Mouse (Mus musculus) thymus, postnatal 36 days (tissue): ENCODE data around the gene Supt4a.

Source experiments
- DNase-seq, 2 experiments: peaks; one replicate each; pipeline ENCODE4 v3.0.0; 2022; ENCODE audit warnings: mixed read lengths in 2 of 2

Gene Supt4a

GRCm38 (mm10) chr11:87751491-87751966, 14.2 kb downstream of the Supt4a start:
- DNase-seq = peak; percentile 82 to 90

DNA sequence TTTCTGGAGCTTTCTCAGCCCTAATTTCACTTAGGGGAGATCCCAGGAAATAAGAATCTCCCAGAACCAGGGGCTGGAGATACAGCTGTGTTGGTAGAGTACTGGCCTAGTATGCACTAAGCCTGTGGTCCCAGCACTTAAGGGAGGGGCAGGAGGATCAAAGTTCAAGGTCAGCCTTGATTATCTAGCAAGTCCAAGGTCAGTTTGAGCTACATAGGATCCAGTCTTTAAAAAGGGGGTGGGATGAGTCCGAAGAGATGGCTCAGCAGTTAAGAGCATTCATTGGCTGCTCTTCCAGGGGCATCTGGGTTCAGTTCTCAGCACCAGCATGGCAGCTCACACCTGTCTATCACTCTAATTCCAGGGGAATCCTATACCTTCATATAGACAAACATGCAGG, 15.0 kb downstream of the Supt4a start:
- DNase-seq = no peak

GRCm38 (mm10) chr11:87753255-87753654, 15.9 kb downstream of the Supt4a start:
- peak; percentile 52 to 62 for DNase-seq

DNA sequence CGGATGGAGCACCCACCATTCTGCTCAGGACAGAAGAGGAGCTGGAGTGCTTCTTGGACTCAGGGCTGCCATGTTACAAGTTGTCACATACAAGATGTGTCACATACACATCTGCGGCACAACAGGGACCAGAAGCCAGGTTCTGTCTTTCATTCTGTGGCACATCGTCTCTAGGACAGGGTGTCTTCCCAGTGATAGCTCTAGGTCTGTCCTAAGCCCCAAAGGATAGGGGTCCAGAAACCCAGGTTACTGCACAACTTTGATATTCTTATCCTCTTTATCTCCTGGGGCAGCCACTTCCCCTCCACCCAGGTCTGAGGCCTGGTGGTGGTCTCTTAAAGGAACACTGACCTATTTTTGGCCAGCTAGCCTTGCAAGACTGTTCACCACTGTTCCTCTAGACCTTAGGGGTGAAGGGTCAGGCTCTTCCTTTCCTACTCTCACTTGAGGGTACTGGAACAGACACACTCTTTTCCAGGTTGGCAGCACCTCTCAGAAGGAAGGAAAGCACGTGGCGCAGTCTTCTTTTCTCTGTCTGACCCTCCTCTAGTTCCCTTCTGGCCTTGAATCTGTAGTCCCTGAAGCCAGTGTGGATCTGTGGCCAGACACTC, 16.6 kb downstream of the Supt4a start:
- peak; percentile 54 to 55 for DNase-seq

- DNase-seq = peak; percentile 92 to 96
Measured at GRCm38 (mm10) chr11:87754603-87755002, 17.3 kb downstream of the Supt4a start.

DNA sequence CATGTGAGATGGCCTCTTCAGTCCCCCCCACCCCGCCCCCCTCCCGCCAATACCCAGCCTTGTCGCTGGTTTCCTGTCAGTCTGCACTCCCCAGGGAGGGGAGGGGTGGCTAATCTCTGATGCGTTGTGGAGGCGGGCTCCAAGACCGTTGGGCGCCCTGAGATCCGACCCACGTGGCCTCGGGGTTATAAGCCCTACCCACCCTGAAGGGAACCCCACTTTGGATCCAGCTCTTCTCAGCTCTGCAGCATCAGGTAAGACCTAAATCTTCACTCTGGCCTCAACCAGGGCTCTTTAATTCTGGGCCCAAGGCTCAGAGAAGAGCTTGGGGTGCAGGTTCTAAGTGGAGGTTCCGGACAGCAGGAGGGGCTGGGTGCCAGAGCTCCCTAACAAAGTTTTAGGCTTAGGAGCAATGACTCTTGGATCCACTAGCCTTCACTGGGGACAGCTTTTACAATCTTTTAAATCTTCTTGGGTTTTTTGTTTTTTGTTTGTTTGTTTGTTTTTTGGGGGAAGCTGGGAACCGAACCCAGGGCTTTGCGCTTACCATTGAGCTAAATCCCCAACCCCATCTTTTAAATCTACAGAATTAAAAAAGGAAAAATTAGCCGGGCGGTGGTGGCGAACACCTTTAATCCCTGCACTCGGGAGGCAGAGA, 18.1 kb downstream of the Supt4a start:
- DNase-seq = peak; percentile 96 to 99

DNA sequence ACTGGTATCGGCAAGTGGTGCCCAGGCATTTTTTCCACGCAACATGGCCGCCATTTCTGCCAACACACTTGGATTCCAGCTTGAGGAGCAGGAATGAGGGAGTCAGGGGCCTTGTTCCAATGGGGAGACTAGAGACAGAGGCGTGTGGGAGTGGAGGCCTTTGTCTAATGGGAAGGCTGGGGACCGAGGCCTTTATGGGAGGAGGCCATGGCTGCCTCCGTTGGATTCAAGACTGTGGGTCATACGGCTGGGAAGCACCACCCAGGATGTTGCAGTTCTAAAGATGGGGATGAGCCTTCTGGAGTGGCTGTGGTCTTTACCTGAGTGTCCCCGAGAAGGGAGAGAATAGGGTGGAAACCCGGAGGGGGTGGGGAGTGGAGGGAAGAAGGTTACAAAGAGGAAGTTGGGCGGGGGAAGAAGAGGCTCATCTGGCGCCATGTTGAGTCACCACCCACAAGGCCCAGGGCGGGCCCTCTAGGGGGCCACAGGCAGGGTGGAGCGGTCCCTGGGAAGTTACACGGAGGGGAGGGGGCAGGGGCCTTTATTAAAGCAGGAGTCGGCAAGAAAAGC, 19.0 kb downstream of the Supt4a start:
- DNase-seq = peak; percentile 84 to 89

GRCm38 (mm10) chr11:87757001-87757954, 19.9 kb downstream of the Supt4a start:
- peak; percentile 68 to 75 for DNase-seq

- DNase-seq = peak in 1 of 2 experiments; percentile 39
Measured at GRCm38 (mm10) chr11:87758161-87758911, 21.0 kb downstream of the Supt4a start.

DNA sequence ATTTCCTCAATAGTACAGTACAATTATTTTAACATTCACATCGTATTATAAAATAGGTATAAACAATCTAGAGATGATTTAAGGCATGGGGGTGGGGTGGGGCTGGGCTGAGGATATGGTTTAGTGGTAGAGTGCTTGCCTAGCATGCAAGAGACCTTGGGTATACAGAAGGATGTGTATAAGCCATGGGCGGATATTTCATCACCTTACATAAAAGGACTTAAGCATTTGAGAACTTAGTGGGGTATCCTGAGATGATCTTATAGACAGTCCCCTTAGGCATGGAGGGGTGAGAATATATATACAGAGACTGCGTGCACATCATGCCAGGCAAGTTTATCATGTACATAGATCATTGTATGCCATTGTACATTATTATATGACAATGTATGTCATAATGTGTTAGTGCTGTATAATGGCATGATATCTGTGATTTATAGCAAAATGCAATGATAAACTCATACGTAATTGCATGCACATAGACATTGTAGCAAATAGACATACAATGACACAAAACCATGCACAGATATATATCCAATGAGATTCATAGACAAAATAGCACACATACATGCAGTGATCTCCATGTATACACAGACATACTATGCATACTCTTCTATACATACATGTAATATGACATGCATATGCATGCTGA, 21.7 kb downstream of the Supt4a start:
- DNase-seq = no peak

DNA sequence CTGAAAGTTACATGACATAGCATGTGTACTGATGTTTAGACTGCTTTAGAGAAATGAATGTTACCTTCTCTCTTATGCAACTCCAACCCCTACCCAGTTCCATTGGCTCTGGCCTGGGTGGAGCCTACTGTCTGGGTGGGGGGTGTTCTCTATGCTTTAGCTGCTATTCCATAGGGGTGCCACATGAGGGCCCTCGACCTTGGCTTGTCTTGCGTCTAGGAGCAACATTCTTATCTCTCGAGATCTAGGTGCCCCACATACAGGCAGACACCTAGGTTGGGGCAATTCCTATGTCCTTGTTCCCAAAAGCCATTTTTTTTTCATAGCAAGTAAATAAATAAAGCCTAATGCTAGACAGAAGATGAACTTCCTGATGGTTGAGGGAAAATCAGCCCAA, 22.3 kb downstream of the Supt4a start:
- DNase-seq = peak; percentile 82 to 90

DNA sequence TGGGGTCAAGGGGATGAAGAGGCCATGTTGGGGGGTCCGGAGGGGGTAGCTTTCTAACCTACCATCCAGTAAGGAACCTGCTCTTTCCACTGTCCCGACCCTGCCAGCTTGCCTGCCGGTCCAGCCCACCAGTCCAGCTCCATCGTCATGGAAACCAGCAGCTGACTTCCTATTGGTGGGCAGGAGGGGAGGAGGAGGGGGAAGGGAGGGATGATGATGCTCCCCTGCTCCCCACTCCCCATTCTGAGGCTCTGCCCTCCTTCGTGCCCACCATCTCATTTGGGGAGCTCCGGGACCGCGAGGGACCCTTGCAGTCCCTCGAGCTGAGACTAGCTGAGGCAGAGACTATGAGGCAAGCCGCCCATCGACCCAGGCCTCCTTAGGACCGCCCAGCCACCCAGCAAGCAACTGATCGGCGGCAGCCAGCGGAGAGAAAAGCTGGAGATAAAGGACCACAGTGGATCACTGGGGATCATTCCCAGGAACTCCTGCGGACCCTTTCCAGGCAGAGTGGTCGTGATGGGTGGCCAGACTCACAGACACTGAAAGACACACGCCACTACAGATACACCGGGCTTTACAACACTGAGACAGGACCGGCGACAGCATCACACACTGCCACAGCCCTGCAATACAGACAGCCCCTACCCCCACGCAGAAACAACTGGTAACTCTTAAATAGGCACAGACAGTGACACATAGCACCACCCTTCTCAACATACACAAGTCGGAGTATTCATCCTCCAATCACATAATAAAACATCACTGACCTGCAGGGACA, 23.1 kb downstream of the Supt4a start, which contains the start of gene Tspoap1:
TSS of gene Tspoap1 (plus strand) at position 241 of the 781 bp plus-strand sequence.
- peak; percentile 29 to 66 for DNase-seq

DNA sequence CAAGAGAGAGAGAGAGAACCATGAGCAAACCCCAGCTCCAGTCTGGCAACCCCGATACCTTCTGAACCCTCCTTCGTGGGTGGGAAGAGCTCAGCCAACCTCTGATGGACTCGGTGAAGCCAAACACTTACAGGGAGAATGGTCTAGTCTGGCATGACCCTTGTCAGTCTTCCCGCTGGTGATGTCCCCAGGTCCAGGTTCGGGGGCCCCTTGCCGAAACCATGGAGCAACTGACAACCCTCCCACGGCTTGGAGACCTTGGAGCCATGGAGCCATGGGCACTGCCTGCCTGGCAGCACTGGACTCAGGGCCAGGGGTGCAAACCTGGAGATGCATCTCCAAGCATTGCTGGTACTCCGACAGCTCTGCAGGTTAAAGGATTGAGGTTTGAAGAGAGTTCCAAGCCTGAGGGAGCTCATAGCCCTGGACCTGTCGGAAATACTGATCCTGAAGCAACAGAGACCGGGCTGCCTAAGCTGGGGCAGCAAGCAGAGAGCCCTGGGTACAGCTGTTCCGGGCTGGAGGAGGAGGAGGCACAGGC, 23.9 kb downstream of the Supt4a start:
- no peak for DNase-seq

DNA sequence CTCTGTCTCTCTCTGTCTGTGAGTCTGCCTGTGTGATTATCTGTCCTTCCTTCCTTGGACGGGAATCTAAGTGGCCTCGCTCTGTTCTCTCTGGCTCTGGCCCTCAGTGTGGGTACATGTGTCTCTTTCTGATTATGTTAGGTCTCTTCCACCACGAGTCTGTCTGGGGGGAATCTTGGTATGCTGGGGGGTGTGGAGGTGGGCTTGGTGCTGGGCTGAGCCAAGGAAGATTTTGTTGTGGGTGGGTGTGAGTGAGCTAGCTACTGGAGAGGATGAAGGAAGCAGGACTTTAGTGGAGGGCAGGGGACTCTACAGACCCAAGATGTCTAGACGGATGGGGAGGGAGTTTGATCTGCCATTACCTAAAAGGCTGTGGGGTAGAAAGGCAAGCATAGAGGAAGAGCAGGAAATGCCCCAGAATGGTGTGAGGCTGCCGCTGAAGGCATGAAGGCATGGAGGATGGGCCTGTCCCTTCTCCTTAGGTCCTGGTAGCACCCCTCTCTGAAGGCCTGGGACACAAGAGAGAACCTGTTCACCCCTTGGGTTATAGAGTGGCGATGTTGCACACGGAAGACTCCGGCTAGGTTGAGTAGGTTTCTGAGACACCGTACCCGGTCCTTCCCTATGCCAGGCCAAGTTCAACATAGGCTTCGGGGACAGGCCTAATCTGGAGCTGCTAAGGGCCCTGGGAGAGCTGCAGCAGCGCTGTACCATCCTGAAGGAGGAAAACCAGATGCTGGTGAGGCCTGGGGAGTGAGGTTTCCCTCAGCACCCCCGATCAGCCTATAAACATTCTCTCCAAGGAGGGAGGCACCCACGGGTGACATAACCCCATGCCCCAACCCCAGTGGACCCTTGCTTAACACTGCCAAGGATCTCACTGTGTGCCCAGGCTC, 24.7 kb downstream of the Supt4a start:
- no peak for DNase-seq

DNA sequence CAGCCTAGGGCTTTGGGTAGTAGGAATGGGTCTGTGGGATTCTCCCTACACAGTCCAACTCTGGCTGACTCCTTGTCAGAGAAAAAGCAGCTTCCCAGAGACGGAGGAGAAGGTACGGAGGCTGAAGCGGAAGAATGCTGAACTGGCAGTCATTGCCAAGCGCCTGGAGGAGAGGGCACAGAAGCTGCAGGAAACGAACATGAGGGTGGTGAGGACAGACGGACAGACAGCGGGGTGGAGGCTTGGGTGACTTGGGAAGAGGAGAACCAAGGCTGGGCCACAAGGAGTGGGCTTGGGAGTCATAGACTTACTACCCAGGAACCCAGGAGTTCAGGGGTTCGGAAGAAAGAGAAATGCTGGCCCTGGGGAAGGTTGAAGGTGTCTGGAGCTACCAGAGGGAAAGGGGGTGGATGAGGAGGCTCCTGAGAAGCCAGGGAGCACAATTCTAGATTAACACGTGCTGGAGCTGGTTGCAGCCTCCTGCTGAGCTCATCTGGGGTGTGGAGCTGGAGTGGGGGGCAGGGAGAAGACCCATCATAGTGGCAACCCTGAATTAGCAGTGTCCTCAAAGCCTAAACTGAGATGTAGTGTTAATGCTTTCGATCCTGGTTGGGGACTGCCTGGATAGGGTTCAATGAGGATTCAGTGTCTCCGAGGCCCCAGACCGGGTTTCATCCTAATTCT, 25.5 kb downstream of the Supt4a start:
- DNase-seq = no peak

- DNase-seq = no peak
Measured at GRCm38 (mm10) chr11:87763511-87763987, 26.2 kb downstream of the Supt4a start.

GRCm38 (mm10) chr11:87763988-87764876, 26.9 kb downstream of the Supt4a start:
- DNase-seq = no peak
